Mouse (Mus musculus): ENCODE measurements around the gene Nell1.
A peak's percentile ranks its signal among the peaks of the same experiment; 100 is the strongest.

Nell1 gene

GRCm38 (mm10) chr7:50338757-50339156, 364.1 kb downstream of the Nell1 start:
- no peak for DNase-seq

DNA sequence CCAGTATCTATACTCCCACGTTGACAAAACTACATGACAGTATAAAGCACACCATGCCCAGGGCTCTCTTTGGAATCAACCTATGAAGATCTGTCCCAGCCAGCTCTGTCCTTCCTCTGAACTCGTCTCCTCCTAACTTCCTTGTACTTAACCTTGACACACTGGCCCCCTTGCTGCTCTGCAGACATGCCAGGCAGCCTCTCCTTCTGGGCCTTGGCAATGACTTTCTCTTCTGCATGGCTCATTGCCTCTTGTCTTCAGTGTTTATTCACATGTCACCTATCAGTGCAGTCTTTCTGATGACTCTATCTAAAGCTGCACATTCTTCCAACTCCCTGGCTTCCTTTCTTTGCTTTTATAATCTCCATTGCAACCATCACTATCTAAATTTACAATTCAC, 376.9 kb downstream of the Nell1 start:
- no peak for DNase-seq

- no peak for DNase-seq
Observed at GRCm38 (mm10) chr7:50357213-50357612, 382.5 kb downstream of the Nell1 start.

DNA sequence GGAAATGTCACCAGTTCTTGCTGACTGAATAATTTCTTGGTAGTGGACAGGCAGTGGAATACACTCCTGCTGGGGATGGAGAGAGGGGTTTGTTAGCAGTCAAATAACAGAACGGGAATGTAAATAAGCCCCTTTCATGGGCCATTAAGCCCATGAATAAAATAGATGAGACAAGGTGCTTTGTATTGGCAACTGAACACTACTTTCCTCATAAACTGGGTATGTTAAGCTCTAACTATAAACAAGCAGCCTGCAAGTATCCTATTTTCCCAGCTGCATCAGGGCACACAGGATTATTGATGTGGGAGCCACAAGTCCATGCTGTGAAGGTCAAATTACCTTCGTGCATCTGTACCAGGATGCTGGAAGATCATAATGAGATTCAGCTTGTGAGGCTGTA, 387.4 kb downstream of the Nell1 start:
- DNase-seq, result no peak

DNA sequence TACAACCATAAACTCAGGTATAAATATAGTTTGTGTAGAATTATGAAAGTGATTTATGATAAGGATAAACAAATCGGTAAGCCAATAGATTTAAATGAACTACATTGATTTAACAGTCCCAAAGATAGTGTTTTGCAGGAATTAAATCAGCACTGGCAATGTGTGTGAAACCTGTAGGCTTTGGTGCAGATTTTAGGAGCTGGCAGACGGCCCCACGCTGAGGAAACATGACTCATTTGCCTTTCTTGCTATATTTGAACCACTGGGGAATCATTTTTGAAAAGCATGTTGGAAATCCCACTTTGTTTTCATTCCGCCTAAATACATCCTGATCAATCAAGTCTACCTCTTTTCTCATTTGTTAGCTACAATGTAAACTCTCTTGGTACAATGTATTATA, 400.2 kb downstream of the Nell1 start:
- DNase-seq, result no peak

DNA sequence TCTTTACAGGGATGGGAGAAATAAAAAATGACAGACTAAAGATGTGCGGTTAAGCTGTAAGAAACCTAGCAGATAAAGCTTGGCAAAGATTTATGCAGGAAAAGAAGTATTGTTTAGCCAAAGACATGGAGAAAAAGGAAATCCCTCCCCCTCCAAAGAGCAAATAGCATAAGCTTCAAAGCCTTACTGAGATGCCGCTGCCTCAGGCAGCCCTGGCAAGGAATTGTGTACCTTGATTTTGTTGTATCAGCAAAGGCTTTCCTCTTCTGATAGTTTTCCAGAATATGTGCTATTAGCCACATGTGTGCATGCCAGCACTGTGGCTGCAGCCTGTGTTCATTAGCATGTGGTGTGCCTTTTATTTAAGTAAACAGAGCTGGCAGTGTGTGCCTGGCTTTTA, 435.8 kb downstream of the Nell1 start:
- no peak for DNase-seq

- DNase-seq, result no peak
Observed at GRCm38 (mm10) chr7:50419976-50420375, 445.3 kb downstream of the Nell1 start.

GRCm38 (mm10) chr7:50422422-50423195, 447.9 kb downstream of the Nell1 start:
- DNase-seq, result no peak

GRCm38 (mm10) chr7:50429725-50430124, 455.1 kb downstream of the Nell1 start:
- DNase-seq, result no peak

DNA sequence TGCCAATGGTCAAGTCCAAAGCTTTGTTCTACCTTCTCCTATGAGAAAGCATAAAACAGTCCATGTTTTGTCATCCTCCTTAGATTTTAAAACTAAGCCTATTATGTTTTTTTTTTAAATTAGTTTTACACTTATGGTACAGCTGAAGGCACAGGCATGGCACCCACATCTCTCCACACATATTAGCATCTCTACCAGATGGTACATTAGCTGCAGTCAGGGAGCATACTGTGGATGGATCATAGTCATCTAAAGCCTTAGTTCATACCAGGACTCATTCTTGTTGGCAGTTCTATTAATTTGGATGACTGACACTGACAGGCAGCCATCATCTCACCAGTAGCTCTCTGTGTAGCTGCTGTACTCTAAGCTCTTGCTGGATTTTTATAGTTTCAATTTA, 466.6 kb downstream of the Nell1 start:
- DNase-seq, result no peak

- no peak for DNase-seq
Observed at GRCm38 (mm10) chr7:50447316-50447715, 472.7 kb downstream of the Nell1 start.

DNA sequence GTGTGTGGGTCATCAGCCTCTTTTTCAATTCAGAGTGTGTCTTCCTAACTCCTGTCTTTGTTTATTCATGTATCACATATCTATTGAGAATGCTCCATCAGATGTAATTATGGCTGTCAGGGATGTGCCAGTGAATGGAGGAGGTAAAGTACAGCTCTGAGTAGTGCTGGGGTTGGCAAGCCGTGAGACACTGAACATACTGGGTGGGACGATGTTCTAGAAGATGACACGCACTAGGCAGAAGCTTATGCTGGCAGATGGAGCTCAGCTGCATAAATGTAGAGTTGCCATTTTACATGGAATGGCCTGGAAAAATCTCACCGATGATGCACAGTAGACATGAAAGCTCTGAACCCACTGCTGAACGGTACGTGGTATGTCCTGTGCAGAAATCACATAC, 493.1 kb downstream of the Nell1 start:
- DNase-seq, result no peak

GRCm38 (mm10) chr7:50470555-50470954, 495.9 kb downstream of the Nell1 start:
- no peak for DNase-seq

DNA sequence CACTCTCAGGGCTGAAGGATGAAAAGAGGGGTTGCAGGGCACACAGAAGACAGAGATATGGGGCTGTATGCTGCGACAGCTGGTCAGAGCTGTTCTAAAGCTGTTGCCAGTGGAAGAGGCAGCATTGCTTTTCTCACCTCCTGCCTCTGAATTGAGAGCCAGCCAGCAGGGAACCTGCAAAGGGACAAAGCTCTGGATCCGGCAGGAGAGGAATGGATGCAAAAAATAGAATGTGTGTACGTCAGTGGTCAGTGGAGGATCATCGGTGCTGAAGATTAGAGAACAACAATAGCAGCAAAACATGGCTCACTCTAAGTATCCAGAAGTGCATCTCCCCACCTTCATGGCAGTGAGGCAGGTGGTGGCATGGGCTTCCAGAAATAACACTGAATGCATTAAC, 507.3 kb downstream of the Nell1 start:
- no peak for DNase-seq

DNA sequence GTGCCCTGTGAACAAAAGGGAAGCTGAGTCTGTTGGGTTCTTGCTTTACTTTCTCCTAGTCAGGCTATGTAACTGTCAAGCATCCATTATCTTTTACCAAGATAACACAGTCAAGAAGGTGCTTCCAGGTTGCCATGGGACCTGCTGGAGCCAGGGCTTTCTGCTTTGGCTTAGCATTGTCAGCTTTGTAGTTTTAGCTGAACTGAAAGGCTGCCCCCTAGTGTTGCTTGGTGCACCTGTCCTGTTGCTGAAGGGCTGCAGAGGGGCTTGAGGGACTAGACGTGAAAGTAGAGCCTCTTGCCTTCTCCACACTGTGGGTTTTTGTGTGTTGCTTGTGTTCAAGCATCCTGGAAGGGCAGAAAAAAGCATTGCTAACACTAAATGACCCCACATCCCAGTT, 510.6 kb downstream of the Nell1 start:
- DNase-seq, result peak; percentile 6

DNA sequence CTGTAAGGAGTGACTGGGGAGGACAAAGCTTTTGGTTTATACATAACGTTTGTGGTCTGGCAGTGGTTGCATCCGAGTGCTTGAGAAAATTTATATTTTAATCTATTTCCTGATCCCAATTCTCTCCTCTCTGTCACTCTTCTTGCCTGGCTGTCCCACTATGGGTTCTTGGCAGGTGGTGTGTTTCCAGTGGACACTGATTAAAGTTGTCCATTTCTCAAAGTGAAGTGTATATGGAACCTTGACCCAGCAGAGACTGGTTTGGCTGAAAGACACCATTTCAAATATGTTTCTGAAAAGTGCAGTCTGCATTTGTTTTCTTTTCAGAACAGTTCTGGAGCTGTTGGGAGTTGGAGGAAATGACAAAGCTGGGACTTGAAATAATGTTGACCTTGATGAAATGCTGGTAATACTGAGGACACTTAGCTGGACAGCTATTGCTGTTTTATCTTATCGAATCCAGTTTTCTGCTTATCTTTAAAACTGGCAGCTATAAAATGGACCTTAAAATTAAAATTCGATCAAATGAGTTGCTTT, 512.3 kb downstream of the Nell1 start:
- DNase-seq, result no peak

GRCm38 (mm10) chr7:50501562-50501961, 526.9 kb downstream of the Nell1 start:
- no peak for DNase-seq

DNA sequence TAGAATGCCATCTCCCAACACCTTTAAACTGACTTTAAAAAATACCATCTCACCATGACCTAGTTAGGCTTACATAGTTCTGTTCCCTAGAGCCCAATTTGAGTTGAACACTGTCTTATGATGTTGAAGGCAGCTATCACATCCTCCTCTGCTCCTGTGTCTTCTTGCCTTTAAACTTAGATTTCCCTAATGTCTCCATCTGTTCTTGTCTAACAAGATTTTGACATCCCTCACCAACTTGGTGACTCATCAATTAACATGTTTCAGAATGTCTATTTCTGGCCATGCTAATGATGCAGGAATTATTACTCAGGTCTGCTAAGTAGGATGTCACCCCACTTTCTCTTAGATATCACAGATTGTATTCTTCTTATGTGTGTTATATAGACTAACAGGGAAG, 532.4 kb downstream of the Nell1 start:
- no peak for DNase-seq

DNA sequence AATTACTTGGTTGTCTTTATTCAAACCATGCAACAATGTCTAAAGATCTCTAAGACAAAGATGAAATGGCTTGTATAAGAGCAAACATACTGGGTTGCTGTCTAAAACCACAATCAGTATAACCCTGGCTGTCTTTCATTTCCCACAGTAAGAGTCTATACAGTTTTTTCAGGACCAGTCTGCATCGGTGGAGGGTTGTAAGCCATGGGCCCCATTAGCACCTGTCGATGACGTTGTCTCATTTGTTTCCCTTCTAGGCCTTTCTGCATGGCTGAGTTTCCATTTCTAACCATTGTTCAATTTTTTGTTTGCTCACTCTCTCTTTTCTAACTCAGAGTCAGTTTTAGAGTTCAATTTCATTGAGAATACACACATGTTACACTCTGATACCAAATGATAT, 540.2 kb downstream of the Nell1 start:
- DNase-seq, result no peak

- no peak for DNase-seq
Observed at GRCm38 (mm10) chr7:50516681-50517080, 542.0 kb downstream of the Nell1 start.

DNA sequence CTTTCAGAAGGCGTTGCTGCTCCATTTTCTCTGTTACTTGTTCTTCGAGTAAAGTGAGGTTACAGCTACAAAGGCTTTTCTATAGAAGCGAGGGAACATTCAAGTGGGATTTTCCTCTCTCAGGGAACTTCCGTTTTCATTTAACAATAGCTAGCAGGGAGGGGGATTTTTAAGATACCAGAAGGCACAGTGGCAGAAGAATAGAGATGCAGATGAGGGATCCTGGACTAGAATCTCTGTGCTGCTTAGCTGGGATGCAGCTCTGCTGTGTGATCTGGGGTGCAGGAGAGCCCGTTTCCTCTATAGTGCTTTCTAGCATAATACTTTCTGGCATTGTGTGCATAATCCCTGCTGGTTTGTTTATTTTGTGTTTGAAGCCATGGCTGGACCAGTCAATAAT, 568.7 kb downstream of the Nell1 start:
- DNase-seq, result no peak

DNA sequence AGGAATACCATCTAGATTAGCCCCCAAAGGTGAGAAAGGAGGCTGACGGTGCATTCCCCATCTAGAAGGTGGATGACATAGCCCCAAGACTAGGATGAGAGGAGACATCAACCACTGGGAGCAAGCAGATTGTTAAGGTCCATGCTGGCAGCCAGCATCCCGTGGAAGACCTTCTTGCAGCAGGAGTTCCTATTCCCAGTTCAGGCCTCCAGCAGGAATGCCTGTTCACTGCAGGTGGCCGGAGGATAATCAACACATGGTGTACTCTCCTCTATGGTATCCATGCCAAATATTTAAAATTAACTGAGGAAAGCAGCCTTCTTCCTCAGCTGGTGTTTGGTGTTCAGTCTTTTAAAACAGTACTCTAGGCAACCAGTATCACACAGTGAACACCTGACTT, 574.9 kb downstream of the Nell1 start:
- DNase-seq, result no peak

DNA sequence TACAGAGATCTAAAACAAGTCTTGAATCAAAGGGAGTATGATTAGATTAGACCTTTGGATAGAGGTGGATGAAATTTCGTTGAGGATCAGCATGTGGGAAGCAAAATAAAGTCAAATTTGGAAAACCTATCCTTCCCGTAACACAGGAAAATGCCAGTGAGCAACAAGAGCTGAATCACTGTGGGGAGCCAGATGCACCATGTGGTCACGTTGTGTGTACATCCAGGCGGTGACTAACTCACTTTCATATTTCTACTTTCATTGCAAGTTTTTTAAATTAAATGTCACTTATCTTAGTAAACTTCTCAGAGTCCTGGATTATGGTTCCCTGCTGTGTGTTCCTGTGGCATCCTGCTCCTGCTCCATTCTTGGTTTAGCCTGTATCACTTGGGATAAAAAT, 576.8 kb downstream of the Nell1 start:
- DNase-seq, result no peak

- DNase-seq, result no peak
Observed at GRCm38 (mm10) chr7:50562708-50563107, 588.0 kb downstream of the Nell1 start.

- no peak for DNase-seq
Observed at GRCm38 (mm10) chr7:50573841-50574240, 599.2 kb downstream of the Nell1 start.

Measured in thymus, postnatal 4 days (tissue).